8 mouse cellular contexts compared by ENCODE assay signal in the genomic region with DNA sequence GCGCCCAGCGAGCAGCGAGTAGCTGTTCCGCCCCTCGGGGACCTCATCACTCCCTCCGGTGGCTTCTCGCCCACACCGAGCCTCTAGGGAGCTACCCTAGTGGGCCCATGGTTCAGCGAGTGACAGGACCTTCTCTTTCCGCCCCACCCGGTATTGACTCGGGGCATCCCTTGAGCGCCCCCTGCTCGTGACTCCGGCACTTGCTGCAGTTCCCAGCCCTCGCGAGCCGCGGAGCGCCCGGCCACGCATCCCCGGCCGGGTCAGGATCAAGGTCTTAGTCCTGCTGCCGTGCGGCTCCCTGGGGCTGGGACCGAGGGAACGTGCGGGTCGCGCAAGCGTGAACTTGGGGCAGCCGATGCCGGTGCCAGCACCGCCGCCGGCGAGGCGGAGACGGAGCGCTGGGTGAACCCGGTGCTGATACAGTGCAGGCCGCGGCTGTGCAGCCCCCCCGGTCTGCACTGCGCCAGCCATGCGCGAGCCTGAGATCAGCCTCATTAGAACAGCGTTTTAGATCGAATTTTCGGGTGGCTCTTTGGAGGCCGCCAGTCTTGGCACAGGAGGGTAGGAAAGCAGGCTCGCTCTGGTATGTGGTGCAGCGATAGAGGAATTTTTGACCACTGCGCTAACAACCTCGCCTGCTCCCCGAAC. TPM values are rescaled to one million over a fixed set of nuclear protein-coding genes. Genes with fewer than 3 reads are reported as not detected.
A peak's percentile ranks its signal among the peaks of the same experiment; 100 is the strongest.
DNase-seq lines count a peak whose midpoint lies in the region; ATAC-seq and TF ChIP-seq lines count a peak whose summit lies in the region.

No protein-coding gene starts in this region.

- H3K27me3 ChIP-seq in embryonic facial prominence, embryonic 15.5 days: peaks cover 29% of the 10 kb centered on the region
- peaks cover 35% of the 10 kb centered on the region for H3K27me3 ChIP-seq in kidney, embryonic 14.5 days (ENCODE audit: control insufficient read depth, insufficient read depth, low read length)
- H3K27me3 ChIP-seq in limb, embryonic 14.5 days (ENCODE audit: control insufficient read depth, insufficient read depth, low read length): peaks cover 34% of the 10 kb centered on the region
- peaks cover 24% of the 10 kb centered on the region for H3K27me3 ChIP-seq in midbrain, embryonic 16.5 days (ENCODE audit: control insufficient read depth, insufficient read depth, low read depth, low read length)
- no peaks in the 10 kb centered on the region; the same call in 1 of the 2 replicates for H3K27me3 ChIP-seq in spleen, adult 2 months (ENCODE audit: control insufficient read depth, insufficient read depth, low read length)

- peak; percentile 93 to 95 for DNase-seq in B cell, adult 2 months
- peak; percentile 87 to 89 for DNase-seq in heart, adult 9 months (ENCODE audit: low spot score in 2 of 2)
- peak; percentile 74 for DNase-seq in limb, embryonic 14.5 days (ENCODE audit: low spot score)
- peak; percentile 83 to 94 for DNase-seq in spleen, adult 2 months (ENCODE audit: low read depth in 1 of 2, low spot score in 2 of 2)

- H3K9ac ChIP-seq in embryonic facial prominence, embryonic 15.5 days: peak overlapping the region; percentile 29
- peak overlapping the region; percentile 64 for H3K9ac ChIP-seq in kidney, embryonic 14.5 days (ENCODE audit: low read depth, low read length)
- peak overlapping the region; percentile 72 for H3K9ac ChIP-seq in limb, embryonic 14.5 days (ENCODE audit: low read depth, low read length, severe bottlenecking)
- peak overlapping the region; percentile 79 for H3K9ac ChIP-seq in midbrain, embryonic 16.5 days (ENCODE audit: low read depth, low read length)

- TF ChIP-seq CTCF in bone marrow macrophage, adult 2 months (IDR thresholded peaks at IDR 0.05; ENCODE audit: low read depth, low read length): 0 out of 2 replicates have a peak, but pooled peaks have one; percentile 19
- TF ChIP-seq CTCF in spleen, adult 2 months (IDR thresholded peaks at IDR 0.05; ENCODE audit: extremely low read depth, insufficient read depth, insufficient read length, insufficient replicate concordance): peak; percentile 79

- peak overlapping the region; percentile 84 for H3K4me2 ChIP-seq in embryonic facial prominence, embryonic 15.5 days (replicated peaks)
- peak overlapping the region; percentile 95 for H3K4me2 ChIP-seq in kidney, embryonic 14.5 days (replicated peaks; ENCODE audit: low read depth, low read length)
- peak overlapping the region; percentile 88 for H3K4me2 ChIP-seq in limb, embryonic 14.5 days (replicated peaks; ENCODE audit: low read depth, low read length, severe bottlenecking)
- H3K4me2 ChIP-seq in midbrain, embryonic 16.5 days (ENCODE audit: low read length): peak overlapping the region; percentile 91

- TF ChIP-seq POLR2A in bone marrow macrophage, adult 2 months (IDR thresholded peaks at IDR 0.05; ENCODE audit: borderline replicate concordance, low read depth, low read length): no peak
- TF ChIP-seq POLR2A in limb, embryonic 14.5 days (IDR thresholded peaks at IDR 0.05; ENCODE audit: borderline replicate concordance, extremely low read depth, insufficient read depth, insufficient read length): no peak
- TF ChIP-seq POLR2A in spleen, adult 2 months (IDR thresholded peaks at IDR 0.05; ENCODE audit: low read depth, low read length): no peak

- no peak overlapping the region for H3K27ac ChIP-seq in bone marrow macrophage, adult 2 months (ENCODE audit: insufficient read depth, low read depth, low read length)
- H3K27ac ChIP-seq in embryonic facial prominence, embryonic 15.5 days (replicated peaks): no peak overlapping the region
- H3K27ac ChIP-seq in kidney, embryonic 14.5 days (ENCODE audit: low read depth, low read length): no peak overlapping the region
- 0 out of 2 replicates have a peak overlapping the region, but pooled peaks have one; percentile 13 for H3K27ac ChIP-seq in limb, embryonic 14.5 days (replicated peaks; ENCODE audit: low read depth, low read length)
- H3K27ac ChIP-seq in midbrain, embryonic 16.5 days (ENCODE audit: low read length): peak overlapping the region; percentile 34
- no peak overlapping the region for H3K27ac ChIP-seq in spleen, adult 2 months (ENCODE audit: insufficient read depth, low read length)

- peak; percentile 84 for ATAC-seq in embryonic facial prominence, embryonic 15.5 days (ENCODE audit: insufficient number of reproducible peaks, low FRiP score, low TSS enrichment, low read depth)
- ATAC-seq in kidney, embryonic 14.5 days (ENCODE audit: low FRiP score, low TSS enrichment): peak; percentile 79
- ATAC-seq in limb, embryonic 14.5 days (ENCODE audit: low FRiP score, low read depth): peak; percentile 82
- peak; percentile 86 for ATAC-seq in midbrain, embryonic 16.5 days

- H3K4me3 ChIP-seq in bone marrow macrophage, adult 2 months (ENCODE audit: insufficient read depth, low read length): peak overlapping the region; percentile 62
- H3K4me3 ChIP-seq in embryonic facial prominence, embryonic 15.5 days (replicated peaks): peak overlapping the region; percentile 54
- peak overlapping the region; percentile 57 for H3K4me3 ChIP-seq in kidney, embryonic 14.5 days (ENCODE audit: low read length)
- peak overlapping the region; percentile 60 for H3K4me3 ChIP-seq in limb, embryonic 14.5 days (replicated peaks; ENCODE audit: low read length)
- peak overlapping the region; percentile 66 for H3K4me3 ChIP-seq in midbrain, embryonic 16.5 days (ENCODE audit: low read depth, low read length)
- peak overlapping the region; percentile 69 for H3K4me3 ChIP-seq in spleen, adult 2 months (ENCODE audit: extremely low read depth, insufficient read depth, insufficient read length)

- peaks cover 7% of the 10 kb centered on the region for H3K4me1 ChIP-seq in bone marrow macrophage, adult 2 months (ENCODE audit: control insufficient read depth, insufficient read depth, low read length)
- H3K4me1 ChIP-seq in embryonic facial prominence, embryonic 15.5 days: peaks cover 10% of the 10 kb centered on the region
- no peaks in the 10 kb centered on the region for H3K4me1 ChIP-seq in kidney, embryonic 14.5 days (ENCODE audit: control insufficient read depth, insufficient read depth, low read length)
- H3K4me1 ChIP-seq in limb, embryonic 14.5 days (ENCODE audit: control insufficient read depth, insufficient read depth, low read length): 0 out of 2 replicates have a peak, but pooled peaks cover 7% of the 10 kb centered on the region
- H3K4me1 ChIP-seq in midbrain, embryonic 16.5 days (ENCODE audit: control insufficient read depth, insufficient read depth, low read length): peaks cover 6% of the 10 kb centered on the region
- peaks cover 11% of the 10 kb centered on the region for H3K4me1 ChIP-seq in spleen, adult 2 months (ENCODE audit: control insufficient read depth, insufficient read depth, insufficient read length)

- H3K9me3 ChIP-seq in embryonic facial prominence, embryonic 15.5 days (replicated peaks): no peaks in the 10 kb centered on the region
- no peaks in the 10 kb centered on the region for H3K9me3 ChIP-seq in kidney, embryonic 14.5 days (ENCODE audit: control insufficient read depth, low read length)
- no peaks in the 10 kb centered on the region for H3K9me3 ChIP-seq in limb, embryonic 14.5 days (ENCODE audit: control insufficient read depth, low read length)
- no peaks in the 10 kb centered on the region for H3K9me3 ChIP-seq in midbrain, embryonic 16.5 days (replicated peaks; ENCODE audit: control insufficient read depth, low read length, poor library complexity, severe bottlenecking)

- WGBS in embryonic facial prominence, embryonic 15.5 days: 2% methylated on average over 57 of the region's 57 CpGs
- WGBS in kidney, embryonic 14.5 days: under 1% methylated on average over 57 of the region's 57 CpGs
- 2% methylated on average over 57 of the region's 57 CpGs for WGBS in limb, embryonic 14.5 days
- WGBS in midbrain, embryonic 16.5 days: 1% methylated on average over 55 of the region's 57 CpGs
- WGBS in spleen, adult 2 months: 4% methylated on average over 57 of the region's 57 CpGs

- no peaks in the 10 kb centered on the region for H3K36me3 ChIP-seq in embryonic facial prominence, embryonic 15.5 days
- H3K36me3 ChIP-seq in kidney, embryonic 14.5 days (ENCODE audit: control insufficient read depth, insufficient read depth, low read length): no peaks in the 10 kb centered on the region
- H3K36me3 ChIP-seq in limb, embryonic 14.5 days (ENCODE audit: control insufficient read depth, insufficient read depth, low read length): no peaks in the 10 kb centered on the region
- H3K36me3 ChIP-seq in midbrain, embryonic 16.5 days (ENCODE audit: control insufficient read depth, insufficient read depth, low read length): no peaks in the 10 kb centered on the region
- no peaks in the 10 kb centered on the region for H3K36me3 ChIP-seq in spleen, adult 2 months (ENCODE audit: control insufficient read depth, insufficient read depth, low read length)

RNA-seq across cellular contexts. Expression of gene Chst14, which starts 50.1 kb away (rescaled TPM):
- 20.4 and 21.3 TPM in 2 replicates for polyA plus RNA-seq in bone marrow macrophage, adult 2 months (2012; ENCODE audit: insufficient read depth, insufficient read length, missing spikeins)
- 49.0 and 50.4 TPM in 2 replicates for polyA plus RNA-seq in embryonic facial prominence, embryonic 15.5 days (2015; fragmentation: Nextera tagmentation; extraction: Ambion mirVana)
- 27.1 and 31.8 TPM in 2 replicates for polyA plus RNA-seq in kidney, embryonic 14.5 days (2014; fragmentation: Nextera tagmentation; extraction: Ambion mirVana)
- 59.5 and 73.9 TPM in 2 replicates for polyA plus RNA-seq in limb, embryonic 14.5 days (2012; rRNA removed)
- polyA plus RNA-seq in limb, embryonic 14.5 days (2014; fragmentation: Nextera tagmentation; extraction: Ambion mirVana): 56.6 and 65.3 TPM in 2 replicates
- 4.6 and 4.7 TPM in 2 replicates for polyA plus RNA-seq in midbrain, embryonic 16.5 days (2015; fragmentation: Nextera tagmentation; extraction: Ambion mirVana)
- 7.0 and 8.2 TPM in 2 replicates for polyA plus RNA-seq in spleen, adult 2 months (2012; rRNA removed)

RNA-seq across cellular contexts. Expression of gene Ccdc32, which starts 52.8 kb away (rescaled TPM):
- 20.9 and 21.5 TPM in 2 replicates for polyA plus RNA-seq in bone marrow macrophage, adult 2 months (2012; ENCODE audit: insufficient read depth, insufficient read length, missing spikeins)
- 25.7 and 26.5 TPM in 2 replicates for polyA plus RNA-seq in embryonic facial prominence, embryonic 15.5 days (2015; fragmentation: Nextera tagmentation; extraction: Ambion mirVana)
- 19.9 and 22.0 TPM in 2 replicates for polyA plus RNA-seq in kidney, embryonic 14.5 days (2014; fragmentation: Nextera tagmentation; extraction: Ambion mirVana)
- polyA plus RNA-seq in limb, embryonic 14.5 days (2012; rRNA removed): 13.5 and 14.6 TPM in 2 replicates
- 21.5 and 23.5 TPM in 2 replicates for polyA plus RNA-seq in limb, embryonic 14.5 days (2014; fragmentation: Nextera tagmentation; extraction: Ambion mirVana)
- polyA plus RNA-seq in midbrain, embryonic 16.5 days (2015; fragmentation: Nextera tagmentation; extraction: Ambion mirVana): 40.7 and 44.6 TPM in 2 replicates
- 3.9 and 4.0 TPM in 2 replicates for polyA plus RNA-seq in spleen, adult 2 months (2012; rRNA removed)

RNA-seq across cellular contexts. Expression of gene Rpusd2, which starts 58.2 kb away (rescaled TPM):
- 1.9 and 2.5 TPM in 2 replicates for polyA plus RNA-seq in bone marrow macrophage, adult 2 months (2012; ENCODE audit: insufficient read depth, insufficient read length, missing spikeins)
- 4.0 and 4.6 TPM in 2 replicates for polyA plus RNA-seq in embryonic facial prominence, embryonic 15.5 days (2015; fragmentation: Nextera tagmentation; extraction: Ambion mirVana)
- polyA plus RNA-seq in kidney, embryonic 14.5 days (2014; fragmentation: Nextera tagmentation; extraction: Ambion mirVana): 5.8 and 6.0 TPM in 2 replicates
- polyA plus RNA-seq in limb, embryonic 14.5 days (2012; rRNA removed): 6.0 and 6.2 TPM in 2 replicates
- 3.6 and 3.8 TPM in 2 replicates for polyA plus RNA-seq in limb, embryonic 14.5 days (2014; fragmentation: Nextera tagmentation; extraction: Ambion mirVana)
- 4.1 and 4.5 TPM in 2 replicates for polyA plus RNA-seq in midbrain, embryonic 16.5 days (2015; fragmentation: Nextera tagmentation; extraction: Ambion mirVana)
- 3.2 and 4.3 TPM in 2 replicates for polyA plus RNA-seq in spleen, adult 2 months (2012; rRNA removed)

Comparison
In these comparisons a context has a peak if more than half of its experiments do, and no peak if none do; other contexts are left out.
1. H3K27ac ChIP-seq: peak in limb, embryonic 14.5 days (single experiment) and midbrain, embryonic 16.5 days (single experiment); none in bone marrow macrophage, adult 2 months (single experiment), embryonic facial prominence, embryonic 15.5 days (single experiment), kidney, embryonic 14.5 days (single experiment) and spleen, adult 2 months (single experiment).
2. H3K9ac ChIP-seq: peak in every context shown above with its lines; median percentile 79 in midbrain, embryonic 16.5 days; 72 in limb, embryonic 14.5 days; 64 in kidney, embryonic 14.5 days; 29 in embryonic facial prominence, embryonic 15.5 days.
3. Peak in every context shown above with its lines, with median percentiles within 50 percentile points of each other: DNase-seq, H3K4me3 ChIP-seq, ATAC-seq and H3K4me2 ChIP-seq.